Mouse (Mus musculus): ENCODE measurements around the gene Ccdc136. TPM values are rescaled to one million over a fixed set of nuclear protein-coding genes. Genes with fewer than 3 reads are reported as not detected.
A peak's percentile ranks its signal among the peaks of the same experiment; 100 is the strongest.

Gene Ccdc136
- polyA plus RNA-seq, 1 experiment from 2014 or later = 27.6 TPM

GRCm38 (mm10) chr6:29439789-29440188, 43.7 kb downstream of the Ccdc136 start:
- Histone ChIP-seq H3K27ac (replicated peaks) (no peak overlapping the region), H3K9ac (no peak overlapping the region), H3K27me3 (replicated peaks) (no peaks in the 10 kb centered on the region), H3K4me1 (peaks cover 24% of the 10 kb centered on the region), H3K9me3 (no peaks in the 10 kb centered on the region), H3K4me3 (no peak overlapping the region), H3K4me2 (no peak overlapping the region), H3K36me3 (peaks cover 79% of the 10 kb centered on the region)
- no peak for ATAC-seq (ENCODE audit: extremely low read depth, insufficient number of reproducible peaks, low FRiP score, low TSS enrichment)
- WGBS = 80% methylated on average over 6 of the region's 6 CpGs

- ATAC-seq (ENCODE audit: extremely low read depth, insufficient number of reproducible peaks, low FRiP score, low TSS enrichment) = no peak
These were observed 48.7 kb downstream of the Ccdc136 start for GRCm38 (mm10) chr6:29444773-29445172.

GRCm38 (mm10) chr6:29445354-29445753, 49.2 kb downstream of the Ccdc136 start:
- Histone ChIP-seq H3K9ac (no peak overlapping the region), H3K4me2 (no peak overlapping the region), H3K36me3 (peaks cover 100% of the 10 kb centered on the region), H3K27ac (replicated peaks) (no peak overlapping the region), H3K4me3 (no peak overlapping the region), H3K4me1 (no peaks in the 10 kb centered on the region), H3K9me3 (no peaks in the 10 kb centered on the region), H3K27me3 (replicated peaks) (no peaks in the 10 kb centered on the region)
- WGBS = 83% methylated on average over 7 of the region's 7 CpGs
- ATAC-seq (ENCODE audit: extremely low read depth, insufficient number of reproducible peaks, low FRiP score, low TSS enrichment) = no peak

More at GRCm38 (mm10) chr6:29444773-29445172, 48.7 kb downstream of the Ccdc136 start:
- Histone ChIP-seq H3K4me1 (no peaks in the 10 kb centered on the region), H3K27me3 (replicated peaks) (no peaks in the 10 kb centered on the region), H3K4me3 (no peak overlapping the region), H3K9ac (no peak overlapping the region), H3K9me3 (no peaks in the 10 kb centered on the region), H3K4me2 (no peak overlapping the region), H3K27ac (replicated peaks) (no peak overlapping the region), H3K36me3 (peaks cover 100% of the 10 kb centered on the region)
- 67% methylated on average over 11 of the region's 11 CpGs for WGBS

- Histone ChIP-seq H3K27ac (replicated peaks) (no peak overlapping the region), H3K4me3 (no peak overlapping the region), H3K4me1 (no peaks in the 10 kb centered on the region), H3K9ac (no peak overlapping the region), H3K4me2 (no peak overlapping the region), H3K27me3 (replicated peaks) (no peaks in the 10 kb centered on the region), H3K9me3 (no peaks in the 10 kb centered on the region), H3K36me3 (peaks cover 99% of the 10 kb centered on the region)
- ATAC-seq (ENCODE audit: extremely low read depth, insufficient number of reproducible peaks, low FRiP score, low TSS enrichment) = no peak
- WGBS = 28% methylated on average over 4 of the region's 4 CpGs
These were observed 53.7 kb downstream of the Ccdc136 start for GRCm38 (mm10) chr6:29449858-29450257.

- Histone ChIP-seq H3K9me3 (no peaks in the 10 kb centered on the region), H3K27me3 (replicated peaks) (no peaks in the 10 kb centered on the region), H3K4me2 (no peak overlapping the region), H3K4me3 (no peak overlapping the region), H3K9ac (no peak overlapping the region), H3K36me3 (peaks cover 99% of the 10 kb centered on the region), H3K4me1 (no peaks in the 10 kb centered on the region), H3K27ac (replicated peaks) (no peak overlapping the region)
- 85% methylated on average over 6 of the region's 6 CpGs for WGBS
- ATAC-seq (ENCODE audit: extremely low read depth, insufficient number of reproducible peaks, low FRiP score, low TSS enrichment) = no peak
These were observed 54.6 kb downstream of the Ccdc136 start for GRCm38 (mm10) chr6:29450667-29451066.

GRCm38 (mm10) chr6:29461502-29461901, 65.4 kb downstream of the Ccdc136 start:
- no peak for ATAC-seq (ENCODE audit: extremely low read depth, insufficient number of reproducible peaks, low FRiP score, low TSS enrichment)
- Histone ChIP-seq H3K9me3 (no peaks in the 10 kb centered on the region), H3K36me3 (peaks cover 52% of the 10 kb centered on the region), H3K4me3 (no peak overlapping the region), H3K27ac (replicated peaks) (no peak overlapping the region), H3K9ac (no peak overlapping the region), H3K4me1 (no peaks in the 10 kb centered on the region), H3K4me2 (no peak overlapping the region), H3K27me3 (replicated peaks) (no peaks in the 10 kb centered on the region)
- WGBS = 67% methylated on average over 7 of the region's 7 CpGs

- 61% methylated on average over 3 of the region's 3 CpGs for WGBS
These were observed 67.3 kb downstream of the Ccdc136 start for GRCm38 (mm10) chr6:29463388-29463787.

GRCm38 (mm10) chr6:29467583-29468354, 71.7 kb downstream of the Ccdc136 start, which contains the start of gene Atp6v1f:
Gene Atp6v1f, plus strand, starts transcription at chr6:29467718.
- peaks cover 23% of the 10 kb centered on the region for H3K36me3 ChIP-seq
- H3K4me1 ChIP-seq = peaks cover 12% of the 10 kb centered on the region
- H3K27me3 ChIP-seq (replicated peaks) = no peaks in the 10 kb centered on the region
- no peaks in the 10 kb centered on the region for H3K9me3 ChIP-seq
- H3K4me3 ChIP-seq = peak within 1 kb of the TSS; percentile 75
- H3K27ac ChIP-seq (replicated peaks) = peak within 1 kb of the TSS; percentile 60
- peak within 1 kb of the TSS; percentile 85 for H3K9ac ChIP-seq
- H3K4me2 ChIP-seq = peak within 1 kb of the TSS; percentile 81
- ATAC-seq (ENCODE audit: extremely low read depth, insufficient number of reproducible peaks, low FRiP score, low TSS enrichment) = peak; percentile 89
- under 1% methylated on average over 39 of the region's 39 CpGs for WGBS

More at GRCm38 (mm10) chr6:29463388-29463787, 67.3 kb downstream of the Ccdc136 start:
- peaks cover 3% of the 10 kb centered on the region for H3K4me1 ChIP-seq
- ATAC-seq (ENCODE audit: extremely low read depth, insufficient number of reproducible peaks, low FRiP score, low TSS enrichment) = no peak
- H3K9me3 ChIP-seq = no peaks in the 10 kb centered on the region
- no peak overlapping the region for H3K27ac ChIP-seq (replicated peaks)
- no peak overlapping the region for H3K4me2 ChIP-seq
- H3K27me3 ChIP-seq (replicated peaks) = no peaks in the 10 kb centered on the region
- H3K4me3 ChIP-seq = no peak overlapping the region
- peaks cover 33% of the 10 kb centered on the region for H3K36me3 ChIP-seq
- no peak overlapping the region for H3K9ac ChIP-seq

GRCm38 (mm10) chr6:29468851-29469250, 72.7 kb downstream of the Ccdc136 start:
- no peak for ATAC-seq (ENCODE audit: extremely low read depth, insufficient number of reproducible peaks, low FRiP score, low TSS enrichment)
- Histone ChIP-seq H3K4me3 (peak overlapping the region; percentile 75), H3K4me1 (peaks cover 19% of the 10 kb centered on the region), H3K9me3 (no peaks in the 10 kb centered on the region), H3K36me3 (peaks cover 23% of the 10 kb centered on the region), H3K4me2 (peak overlapping the region; percentile 81), H3K27ac (replicated peaks) (no peak overlapping the region), H3K9ac (0 out of 2 replicates have a peak overlapping the region, but pooled peaks have one; percentile 19), H3K27me3 (replicated peaks) (no peaks in the 10 kb centered on the region)
- 80% methylated on average over 3 of the region's 3 CpGs for WGBS

- no peak within 1 kb of the TSS for H3K27ac ChIP-seq (replicated peaks)
- no peak for ATAC-seq (ENCODE audit: extremely low read depth, insufficient number of reproducible peaks, low FRiP score, low TSS enrichment)
- H3K9me3 ChIP-seq = no peaks in the 10 kb centered on the region
- H3K4me1 ChIP-seq = peaks cover 30% of the 10 kb centered on the region
- H3K27me3 ChIP-seq (replicated peaks) = no peaks in the 10 kb centered on the region
- no peak within 1 kb of the TSS for H3K4me3 ChIP-seq
- no peak within 1 kb of the TSS for H3K9ac ChIP-seq
- WGBS = 92% methylated on average over 4 of the region's 4 CpGs
- peaks cover 23% of the 10 kb centered on the region for H3K36me3 ChIP-seq
- no peak within 1 kb of the TSS for H3K4me2 ChIP-seq
These were observed 75.0 kb downstream of the Ccdc136 start, which contains the start of gene Atp6v1fnb for GRCm38 (mm10) chr6:29471137-29471536. Gene Atp6v1fnb, plus strand, starts transcription at chr6:29471437.

- Histone ChIP-seq H3K4me2 (peak overlapping the region; percentile 74), H3K27me3 (replicated peaks) (0 out of 2 replicates have a peak, but pooled peaks cover 6% of the 10 kb centered on the region), H3K27ac (replicated peaks) (peak overlapping the region; percentile 16; the same call in 1 of the 2 replicates), H3K36me3 (peaks cover 23% of the 10 kb centered on the region), H3K9me3 (no peaks in the 10 kb centered on the region), H3K4me3 (peak overlapping the region; percentile 59), H3K9ac (peak overlapping the region; percentile 81), H3K4me1 (peaks cover 20% of the 10 kb centered on the region)
- peak; percentile 88 for ATAC-seq (ENCODE audit: extremely low read depth, insufficient number of reproducible peaks, low FRiP score, low TSS enrichment)
- WGBS = 3% methylated on average over 33 of the region's 33 CpGs
These were observed 78.0 kb downstream of the Ccdc136 start for GRCm38 (mm10) chr6:29473941-29474691.
